Mouse (Mus musculus) testis, adult 2 months (tissue): ENCODE measurements at regions not wholly inside any gene's neighbourhood (a gene's known extent, or its start where the extent isn't known, plus 50 kb on each side); places are given as distances from the start of the nearest gene placed in this dataset.

Experiments used
- H3K27ac ChIP-seq: fragments of 200-500 bp; 2 replicates; pipeline ENCODE4 v1.5.1; 2012; ENCODE audit warnings: low read depth, low read length; ENCODE audit not compliant: control insufficient read depth, insufficient read depth
- H3K27me3 ChIP-seq: fragments of 200-500 bp; 2 replicates; pipeline ENCODE4 v1.6.1; 2012; ENCODE audit warnings: mild to moderate bottlenecking, low read length, moderate library complexity; ENCODE audit not compliant: control insufficient read depth, insufficient read depth
- H3K36me3 ChIP-seq: fragments of 200-500 bp; 2 replicates; pipeline ENCODE4 v1.6.1; 2012; ENCODE audit warnings: mild to moderate bottlenecking, low read length; ENCODE audit not compliant: control insufficient read depth, insufficient read depth
- H3K4me1 ChIP-seq: fragments of 200-500 bp; 2 replicates; pipeline ENCODE4 v1.6.1; 2012; ENCODE audit warnings: low read length; ENCODE audit not compliant: control insufficient read depth, insufficient read depth
- H3K4me3 ChIP-seq: fragments of 200-500 bp; 2 replicates; pipeline ENCODE4 v1.5.1; 2012; ENCODE audit warnings: low read depth, mild to moderate bottlenecking, low read length, moderate library complexity, mixed read lengths; ENCODE audit not compliant: control insufficient read depth
- CTCF ChIP-seq: fragments of 200-500 bp; IDR thresholded peaks from 2 replicates; pipeline ENCODE4 v1.5.1; 2012; ENCODE audit warnings: low read depth, mild to moderate bottlenecking, inconsistent platforms, low read length, moderate library complexity; ENCODE audit not compliant: control insufficient read depth, insufficient read depth, insufficient replicate concordance
- POLR2A ChIP-seq: fragments of 200-500 bp; IDR thresholded peaks from 2 replicates; pipeline ENCODE4 v1.6.1; 2012; ENCODE audit warnings: low read depth, mild to moderate bottlenecking, inconsistent platforms, low read length, moderate library complexity; ENCODE audit not compliant: control insufficient read depth

GRCm38 (mm10) chr5:107046501-107046931, 82.4 kb downstream of the Cdc7 start:
- no peaks in the 10 kb centered on the region for H3K36me3 ChIP-seq
- TF ChIP-seq CTCF (no peak), POLR2A (no peak)
- peaks cover 8% of the 10 kb centered on the region for H3K4me1 ChIP-seq
- H3K27ac ChIP-seq: peak overlapping the region; percentile 67; the same call in 1 of the 2 replicates
- H3K27me3 ChIP-seq: no peaks in the 10 kb centered on the region
- no peak overlapping the region for H3K4me3 ChIP-seq

GRCm38 (mm10) chr5:107048607-107049006, 84.5 kb downstream of the Cdc7 start:
- TF ChIP-seq POLR2A (no peak), CTCF (no peak)
- Histone ChIP-seq H3K27ac (peak overlapping the region; percentile 61), H3K36me3 (no peaks in the 10 kb centered on the region), H3K4me1 (peaks cover 8% of the 10 kb centered on the region), H3K27me3 (no peaks in the 10 kb centered on the region), H3K4me3 (no peak overlapping the region)

GRCm38 (mm10) chr5:107050076-107050475, 86.0 kb downstream of the Cdc7 start:
- Histone ChIP-seq H3K4me1 (peaks cover 8% of the 10 kb centered on the region), H3K27ac (no peak overlapping the region), H3K36me3 (no peaks in the 10 kb centered on the region), H3K4me3 (no peak overlapping the region), H3K27me3 (no peaks in the 10 kb centered on the region)
- no peak for TF ChIP-seq POLR2A
- TF ChIP-seq CTCF: no peak

- no peak for TF ChIP-seq POLR2A
- no peak overlapping the region for H3K27ac ChIP-seq
Observed at GRCm38 (mm10) chr5:107051868-107052267, 87.7 kb downstream of the Cdc7 start.

GRCm38 (mm10) chr5:107054900-107055452, 90.9 kb downstream of the Cdc7 start:
- H3K27ac ChIP-seq: no peak overlapping the region
- no peaks in the 10 kb centered on the region for H3K4me1 ChIP-seq
- TF ChIP-seq CTCF: no peak
- no peak for TF ChIP-seq POLR2A
- no peak overlapping the region for H3K4me3 ChIP-seq
- no peaks in the 10 kb centered on the region for H3K27me3 ChIP-seq
- H3K36me3 ChIP-seq: no peaks in the 10 kb centered on the region

More at GRCm38 (mm10) chr5:107051868-107052267, 87.7 kb downstream of the Cdc7 start:
- no peaks in the 10 kb centered on the region for H3K27me3 ChIP-seq
- no peaks in the 10 kb centered on the region for H3K36me3 ChIP-seq
- peaks cover 6% of the 10 kb centered on the region for H3K4me1 ChIP-seq
- no peak overlapping the region for H3K4me3 ChIP-seq

GRCm38 (mm10) chr5:107055455-107055854, 91.3 kb downstream of the Cdc7 start:
- Histone ChIP-seq H3K36me3 (no peaks in the 10 kb centered on the region), H3K4me1 (no peaks in the 10 kb centered on the region), H3K27ac (no peak overlapping the region), H3K4me3 (no peak overlapping the region), H3K27me3 (no peaks in the 10 kb centered on the region)
- TF ChIP-seq POLR2A: no peak
- TF ChIP-seq CTCF: no peak
